Mouse (Mus musculus) heart, postnatal 36 days (tissue): ENCODE measurements around the gene Pcp4l1. TPM values are rescaled to one million over a fixed set of nuclear protein-coding genes. Genes with fewer than 3 reads are reported as not detected.

Experiments used
- DNase-seq, 2 experiments: peaks; one replicate each; pipeline ENCODE4 v3.0.0; 2021 to 2022
- intact Hi-C: fragments of 180-260 bp; cut with DNase I; formaldehyde crosslinking; loops from one replicate; pipeline ENCODE4 v1.15.1; 2025
- total RNA-seq, 2 experiments: library from RNA; stranded (reverse); gene quantifications; 2 replicates each; pipeline ENCODE4 v1.2.3; 2021

Gene Pcp4l1
- total RNA-seq, 2 experiments from 2014 or later: 222 to 295 TPM

DNA sequence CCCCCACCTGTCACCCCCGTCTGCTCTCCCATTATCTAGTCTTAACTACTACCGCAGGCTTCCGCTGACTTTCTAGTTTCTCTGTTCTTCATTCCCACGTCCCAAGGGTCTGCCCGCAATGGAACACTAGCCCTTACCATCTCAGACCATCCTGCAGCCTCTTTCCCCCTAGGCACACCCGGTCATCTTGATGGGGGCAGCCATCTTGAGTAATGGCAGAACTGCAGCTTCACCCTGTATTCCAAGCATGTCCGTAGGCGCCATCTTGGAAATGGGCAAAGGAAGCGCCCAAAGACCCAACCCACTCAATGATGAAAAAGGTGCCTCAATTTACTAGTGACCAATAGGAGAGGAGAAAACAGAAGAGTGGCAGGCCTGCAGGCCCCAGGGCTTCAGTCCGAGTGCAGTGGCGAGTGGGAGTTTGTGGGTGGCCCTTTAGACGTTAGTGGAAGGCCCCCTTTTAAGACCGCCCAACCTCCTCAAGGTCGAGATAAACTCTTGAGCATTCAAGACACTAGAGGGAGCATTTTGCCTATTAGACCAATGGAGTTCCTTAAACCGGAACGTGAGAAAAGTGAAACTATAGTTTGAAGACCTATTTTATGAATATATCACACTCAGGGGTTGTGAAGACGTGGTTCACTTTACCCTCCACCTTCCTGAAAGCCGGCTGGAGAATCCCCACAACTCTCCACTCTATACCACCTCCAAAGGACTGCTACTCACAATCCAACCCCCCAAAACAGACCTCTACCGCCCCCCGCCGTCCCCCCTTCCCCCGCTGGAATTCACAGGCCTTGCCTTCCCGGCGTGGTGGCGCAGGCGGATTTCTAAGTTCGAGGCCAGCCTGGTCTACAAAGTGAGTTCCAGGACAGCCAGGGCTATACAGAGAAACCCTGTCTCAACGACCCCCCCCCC is 26.4 kb upstream of the Pcp4l1 start, which contains the start of gene Tomm40l:
Gene Tomm40l, minus strand, starts transcription at position 277 of the 918 bp plus-strand sequence.
- intact Hi-C loops: loop anchor here (2.0 kb wide), 3 partner anchors 24 to 64 kb away; partner anchors contain the start of gene Usp21
- peak; percentile 86 to 88 for DNase-seq

- DNase-seq: no peak
- intact Hi-C loops: loop anchor here (2.0 kb wide), 4 partner anchors 25 to 65 kb away; partner anchors contain the start of gene Usp21
Measured at GRCm38 (mm10) chr1:171221281-171222193, 25.5 kb upstream of the Pcp4l1 start.

DNA sequence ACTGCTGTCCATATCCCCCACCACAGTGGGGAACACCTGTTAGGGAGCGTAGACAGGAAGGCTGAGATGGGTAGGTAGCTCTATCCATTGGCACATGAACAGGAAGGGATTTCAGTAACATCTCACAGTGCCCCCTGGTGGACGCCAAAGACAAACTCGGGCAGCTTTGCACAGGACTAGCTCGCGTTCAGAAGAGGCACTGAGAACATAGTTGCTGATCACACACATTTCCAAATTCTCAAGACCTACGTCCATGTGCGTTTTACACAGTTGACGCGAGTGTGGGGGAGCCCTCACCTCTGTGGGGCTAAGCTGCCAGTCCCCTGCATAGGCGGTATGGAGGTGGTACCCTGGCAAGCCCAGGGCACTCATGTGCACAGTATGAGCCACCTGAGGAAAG is 24.8 kb upstream of the Pcp4l1 start:
- intact Hi-C loops: loop anchor here (1.0 to 2.0 kb wide), 3 partner anchors 26 to 103 kb away; no protein-coding TSS in a partner anchor
- DNase-seq: peak; percentile 87 to 91

DNA sequence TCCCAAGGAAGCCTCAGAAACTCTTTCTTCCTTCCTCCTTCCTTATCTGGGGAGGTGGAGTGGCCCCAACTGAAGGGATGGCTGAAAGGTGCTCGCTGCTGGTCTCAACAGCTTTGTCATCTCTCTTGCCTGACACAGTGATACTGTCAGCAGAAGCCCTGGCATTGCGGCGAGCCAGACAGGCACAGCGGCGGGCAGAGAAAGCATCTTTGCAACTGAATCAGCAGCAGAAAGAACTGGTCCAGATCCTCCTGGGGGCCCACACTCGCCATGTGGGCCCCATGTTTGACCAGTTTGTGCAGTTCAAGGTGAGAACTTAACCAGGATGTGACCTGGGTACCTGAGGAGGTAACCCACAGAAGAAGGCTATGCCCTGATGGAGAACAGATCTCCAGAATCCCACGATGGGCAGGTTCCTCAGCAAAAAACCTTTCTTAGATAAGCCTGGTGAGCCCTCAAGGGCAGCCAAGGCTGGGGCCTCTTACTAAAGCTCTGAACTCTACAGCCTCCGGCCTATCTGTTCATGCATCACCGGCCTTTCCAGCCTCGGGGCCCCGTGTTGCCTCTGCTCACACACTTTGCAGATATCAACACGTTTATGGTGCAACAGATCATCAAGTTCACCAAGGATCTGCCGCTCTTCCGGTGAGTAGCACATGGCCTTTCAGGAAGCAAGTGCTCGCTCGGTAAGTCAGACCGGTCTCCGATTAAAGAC is 20.3 kb upstream of the Pcp4l1 start:
- DNase-seq: no peak
- intact Hi-C loops: no loop called here

- intact Hi-C loops: no loop called here
- no peak for DNase-seq
Measured at GRCm38 (mm10) chr1:171213801-171214496, 17.9 kb upstream of the Pcp4l1 start, which contains the start of gene Nr1i3. Gene Nr1i3 (plus strand): TSS chr1:171213970.

- intact Hi-C loops: no loop called here
- no peak for DNase-seq
Measured at GRCm38 (mm10) chr1:171212854-171213253, 16.8 kb upstream of the Pcp4l1 start.

DNA sequence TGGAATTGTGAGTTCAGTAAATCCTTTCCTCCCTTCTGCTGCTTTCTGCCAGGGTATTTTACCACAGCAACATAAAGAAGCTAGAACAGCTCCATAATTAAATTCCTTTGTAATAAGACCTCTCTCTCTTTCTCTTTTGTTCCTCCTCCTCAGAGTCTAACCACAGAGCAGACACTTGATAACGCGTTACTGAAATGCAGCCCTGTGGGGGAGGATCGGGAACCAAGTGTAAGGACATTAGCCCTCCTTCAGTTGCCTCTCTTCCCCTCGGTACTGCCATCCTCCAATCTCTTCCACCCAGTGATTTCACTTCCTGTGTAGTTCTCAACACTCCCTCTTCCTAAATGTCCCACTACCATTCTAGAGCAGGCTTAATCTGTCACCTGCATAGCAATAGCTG is 13.3 kb upstream of the Pcp4l1 start:
- intact Hi-C loops: no loop called here
- no peak for DNase-seq

DNA sequence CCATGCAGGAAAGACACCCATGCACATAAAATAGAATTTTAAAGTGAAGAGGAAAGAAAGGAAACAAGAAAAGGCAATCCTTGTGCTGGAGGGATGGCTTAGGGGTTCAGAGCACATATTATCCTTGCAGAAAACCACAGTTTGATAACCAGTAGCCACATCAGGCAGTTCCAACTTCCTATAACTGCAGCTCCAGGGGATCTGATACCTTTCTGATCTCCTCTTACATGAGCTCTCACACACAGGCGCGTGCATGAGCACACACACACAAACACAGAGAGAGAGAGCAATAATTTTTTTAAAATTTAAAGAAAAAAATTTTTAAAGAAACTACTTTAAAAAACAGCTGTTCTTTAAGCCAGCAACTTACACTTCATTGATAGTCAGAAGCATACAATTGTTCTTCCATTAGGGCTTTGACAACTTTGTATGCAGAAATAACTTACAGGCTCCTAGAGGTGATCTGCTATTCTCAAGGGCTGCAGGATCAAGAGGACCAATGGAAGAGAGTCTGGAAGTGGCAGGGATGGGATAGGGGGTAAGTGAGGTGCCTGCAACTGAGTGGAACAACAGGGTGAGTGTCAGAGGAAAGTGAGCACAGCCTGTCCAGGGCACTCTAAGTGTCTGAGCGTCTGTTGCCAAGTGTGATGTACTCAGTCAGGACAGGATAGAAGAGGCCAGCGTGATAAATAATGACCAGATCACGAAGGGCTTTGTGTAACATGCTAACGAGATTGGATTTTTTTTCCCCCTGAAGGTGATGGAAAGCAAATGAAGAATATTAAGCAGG is 9.8 kb upstream of the Pcp4l1 start:
- intact Hi-C loops: no loop called here
- no peak for DNase-seq

GRCm38 (mm10) chr1:171204249-171204644 is 8.2 kb upstream of the Pcp4l1 start:
- intact Hi-C loops: no loop called here

GRCm38 (mm10) chr1:171203471-171204248 is 7.6 kb upstream of the Pcp4l1 start:
- intact Hi-C loops: no loop called here
- DNase-seq: no peak

More at GRCm38 (mm10) chr1:171204249-171204644, 8.2 kb upstream of the Pcp4l1 start:
- DNase-seq: no peak

DNA sequence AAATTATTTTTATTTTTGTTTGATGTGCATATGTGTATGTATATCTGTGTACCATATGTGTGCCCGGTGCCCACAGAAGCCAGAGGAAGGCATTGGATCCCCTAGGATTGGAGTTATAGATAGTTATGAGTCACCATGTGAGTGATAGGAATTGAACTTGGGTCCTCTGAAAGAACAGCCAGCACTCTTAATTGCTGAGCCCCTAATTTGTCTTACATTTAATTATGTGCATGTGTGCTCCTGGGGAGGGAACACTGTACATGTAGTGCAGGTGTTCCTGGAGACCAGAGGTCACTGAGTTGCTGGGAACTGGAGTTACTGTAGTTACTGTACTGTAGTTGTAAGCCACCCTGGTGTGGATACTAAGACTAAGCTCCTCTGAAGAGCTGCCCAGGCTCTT is 4.7 kb upstream of the Pcp4l1 start:
- intact Hi-C loops: no loop called here

GRCm38 (mm10) chr1:171199532-171199931 is 3.5 kb upstream of the Pcp4l1 start:
- intact Hi-C loops: no loop called here

More for the DNA sequence above, 4.7 kb upstream of the Pcp4l1 start:
- no peak for DNase-seq

GRCm38 (mm10) chr1:171195046-171195822 is 834 bp downstream of the Pcp4l1 start:
- intact Hi-C loops: loop anchor here (2.0 kb wide), 2 partner anchors 26 to 30 kb away; no protein-coding TSS in a partner anchor
- DNase-seq: no peak

More at GRCm38 (mm10) chr1:171199532-171199931, 3.5 kb upstream of the Pcp4l1 start:
- no peak for DNase-seq

DNA sequence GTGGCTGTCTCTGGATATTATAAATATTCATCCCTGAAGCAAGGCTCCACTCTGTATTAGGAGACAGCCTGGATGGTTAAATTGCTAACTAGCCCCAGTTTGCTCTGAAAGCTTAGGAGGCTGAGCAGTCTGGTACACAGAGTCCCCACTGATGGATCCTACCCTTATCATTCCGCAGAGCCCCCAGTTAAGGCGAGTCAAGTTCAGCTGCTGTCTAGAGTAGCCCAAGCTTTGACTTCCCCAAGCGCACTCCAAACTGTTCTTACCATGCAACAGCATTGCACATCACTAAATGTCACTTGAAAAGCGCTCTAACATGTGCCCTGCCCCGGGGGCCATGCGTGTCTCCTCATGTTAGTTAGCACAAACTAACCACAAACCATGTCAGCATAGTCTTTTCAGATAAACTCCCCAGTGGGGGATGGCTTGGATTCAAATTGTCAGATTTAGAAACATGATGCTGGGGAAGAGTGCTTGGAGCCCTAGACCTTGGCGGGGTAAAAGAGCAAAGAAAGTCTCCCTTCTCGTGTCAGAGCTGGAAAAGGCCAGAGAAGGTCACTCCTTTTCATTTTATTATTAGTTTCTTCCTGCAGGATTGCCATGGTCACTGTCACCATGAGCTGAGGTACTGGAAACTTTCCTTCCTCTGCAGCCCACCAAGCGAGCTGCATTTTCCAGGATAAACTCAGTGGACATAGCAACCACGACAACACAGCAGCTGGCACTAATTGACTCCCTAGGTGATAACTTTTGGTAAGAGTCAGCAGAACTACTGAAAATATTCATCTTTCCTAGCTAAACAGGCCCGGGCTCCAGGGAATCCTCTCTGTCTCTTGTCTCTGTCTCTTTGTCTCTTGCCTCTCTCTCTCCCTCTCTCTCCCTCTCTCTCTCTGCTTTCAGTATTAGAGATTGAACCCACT is 1.9 kb downstream of the Pcp4l1 start:
- intact Hi-C loops: loop anchor here (2.0 kb wide), 2 partner anchors 27 to 29 kb away; no protein-coding TSS in a partner anchor
- DNase-seq: no peak

DNA sequence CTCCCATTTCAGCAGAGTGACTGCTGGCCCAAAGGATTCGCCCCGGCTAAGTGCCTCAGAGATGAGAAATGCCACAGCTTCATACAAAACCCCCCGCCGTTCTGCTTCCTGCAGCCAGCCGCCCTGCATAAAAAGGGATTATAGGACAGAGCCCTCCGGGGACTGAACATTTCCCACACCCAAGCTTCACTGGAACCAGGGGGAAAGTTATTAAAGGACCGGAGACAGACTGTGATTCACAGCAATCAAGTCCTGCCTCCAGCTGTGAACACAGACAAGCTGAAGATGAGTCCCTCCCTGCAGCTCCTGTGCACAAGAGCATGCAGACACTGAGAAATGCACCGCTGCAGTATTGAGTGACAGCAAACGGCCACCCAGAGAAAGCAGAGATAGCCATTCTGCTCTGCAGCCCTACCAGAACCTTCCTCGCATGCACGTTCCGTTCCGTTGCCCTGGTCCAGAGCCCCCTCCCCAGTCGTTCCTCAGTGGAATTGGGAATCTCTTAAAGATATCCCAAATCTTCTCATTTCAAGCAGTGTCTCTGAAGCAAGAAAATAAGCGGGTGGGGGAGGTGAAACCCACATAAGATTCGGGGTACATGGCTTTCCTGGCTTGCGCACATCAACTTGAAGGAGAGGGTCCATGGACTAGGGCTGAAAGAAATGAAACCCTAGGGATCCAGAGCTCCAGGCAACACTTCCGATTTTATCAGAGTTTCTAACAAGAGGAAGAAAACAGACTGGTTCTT is 2.8 kb downstream of the Pcp4l1 start:
- peak in 1 of 2 experiments; percentile 40 for DNase-seq
- intact Hi-C loops: no loop called here
